Mouse (Mus musculus) gonadal fat pad, adult 2 months (tissue): ENCODE measurements around the gene Stx6. TPM values are rescaled to one million over a fixed set of nuclear protein-coding genes. Genes with fewer than 3 reads are reported as not detected.

Source experiments
- DNase-seq: peaks from one replicate; pipeline ENCODE4 v3.0.0-alpha.2; 2012; ENCODE audit warnings: low read depth
- polyA plus RNA-seq: library from polyadenylated mRNA; depleted of rRNA; stranded (reverse); fragments of >200 nt; gene quantifications from 2 replicates; pipeline ENCODE4 v1.2.3, GENCODE M21; 2012; rRNA removed

Stx6 gene
- polyA plus RNA-seq = 48.6 and 58.8 TPM in 2 replicates

DNA sequence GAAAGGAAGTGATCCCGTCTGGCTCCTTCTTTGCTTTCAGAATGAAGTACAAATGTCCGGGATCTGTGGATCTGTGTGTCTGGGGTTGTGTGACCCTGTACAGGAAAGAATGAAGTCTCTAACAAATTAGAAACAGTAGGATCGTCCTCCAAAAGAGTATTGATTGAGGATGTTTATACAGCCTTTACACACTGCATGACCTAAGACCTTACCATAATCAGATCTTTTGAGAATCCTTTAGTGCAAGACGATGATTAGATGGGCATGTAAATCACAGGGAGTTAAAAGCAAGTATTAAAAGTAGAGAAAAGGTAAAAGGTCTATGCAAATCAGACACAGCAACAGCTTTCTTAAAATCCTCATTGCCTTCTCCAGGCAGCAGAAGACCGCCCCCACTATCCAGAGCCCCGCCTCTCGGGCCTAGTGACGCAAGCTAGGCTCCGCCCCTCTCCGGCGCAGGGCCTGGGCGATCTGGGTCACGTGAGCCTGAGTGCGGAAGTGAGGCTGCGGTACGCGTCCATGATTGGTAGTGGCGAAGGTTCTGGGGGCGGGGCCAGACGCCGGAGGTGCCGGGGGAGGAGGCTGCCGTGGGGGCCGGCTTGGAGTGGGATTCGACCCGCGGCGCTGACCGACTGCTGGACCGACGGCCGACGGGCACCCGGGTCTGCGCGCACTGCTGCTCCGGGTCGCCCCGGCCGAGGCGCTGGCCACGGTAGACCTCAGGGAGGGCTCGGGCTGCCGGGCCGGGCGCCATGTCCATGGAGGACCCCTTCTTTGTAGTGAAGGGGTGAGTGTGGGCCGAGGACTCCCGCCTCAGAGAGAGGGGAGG lies at the start of gene Stx6:
Gene Stx6, plus strand, starts transcription at position 575 of the 829 bp plus-strand sequence.
- DNase-seq = no peak

DNA sequence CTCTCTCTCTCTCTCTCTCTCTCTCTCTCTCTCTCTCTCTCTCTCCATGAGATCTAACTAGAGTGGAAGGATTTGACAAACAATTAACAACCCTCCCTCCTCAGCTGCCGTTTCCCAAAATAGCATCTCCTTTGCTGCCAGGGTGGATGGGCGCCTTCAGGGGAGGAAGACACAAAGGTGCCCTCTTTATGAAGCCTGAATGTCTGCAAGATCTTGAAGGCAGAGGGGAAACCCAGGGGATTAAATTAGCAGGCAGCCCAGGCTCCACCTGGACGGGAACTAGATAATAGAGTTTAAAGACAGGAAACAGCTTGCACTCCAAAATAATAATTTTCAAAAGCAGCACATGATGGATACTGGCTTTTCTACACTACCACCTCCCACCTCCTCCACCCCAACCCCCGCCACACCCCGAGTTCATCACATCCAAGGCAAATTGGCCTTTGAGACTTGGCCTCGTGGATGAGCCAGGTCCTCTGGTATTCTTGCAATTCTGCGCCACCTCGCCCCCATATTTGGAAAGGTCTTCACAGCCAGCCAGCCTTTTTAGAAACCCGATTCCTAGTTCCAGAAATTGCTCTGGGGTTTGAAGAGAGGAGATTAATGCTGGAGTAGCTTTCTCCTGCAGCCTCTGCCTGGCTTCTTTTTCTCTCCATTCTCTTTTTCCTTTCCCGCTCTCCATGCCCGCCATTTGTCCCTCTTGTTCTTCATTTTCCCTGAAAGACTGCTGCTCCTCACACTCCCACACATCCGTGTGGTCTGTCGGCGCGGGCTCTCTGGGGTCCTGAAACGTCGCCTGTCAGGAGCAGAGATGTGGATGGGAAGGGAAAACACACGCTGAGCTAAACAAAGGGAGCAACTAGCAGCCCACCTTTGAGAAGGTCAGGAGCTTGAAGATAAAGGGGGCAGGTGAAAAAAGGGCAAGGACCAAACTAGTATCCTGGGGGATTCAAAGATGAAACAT lies 48.8 kb upstream of the Stx6 start:
- no peak for DNase-seq

DNA sequence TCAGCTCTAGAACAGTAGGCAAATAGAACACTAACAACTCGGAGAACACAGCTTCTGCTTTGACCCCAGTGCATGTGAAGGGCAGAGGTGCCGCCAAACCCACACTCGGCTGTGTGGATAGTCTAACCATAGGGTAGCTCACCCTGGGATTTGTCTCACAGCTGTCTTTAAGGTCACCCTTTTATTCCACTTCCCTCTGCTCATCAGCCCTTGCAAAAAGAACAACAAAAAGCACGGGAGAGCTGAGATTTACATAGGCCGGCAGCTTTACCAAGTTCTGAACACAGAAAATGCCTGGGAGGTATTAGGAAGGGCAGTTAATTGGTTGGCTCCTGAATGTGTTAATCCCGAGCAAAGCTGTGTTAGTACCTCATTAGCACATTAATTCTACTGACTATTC lies 47.0 kb upstream of the Stx6 start:
- no peak for DNase-seq

DNA sequence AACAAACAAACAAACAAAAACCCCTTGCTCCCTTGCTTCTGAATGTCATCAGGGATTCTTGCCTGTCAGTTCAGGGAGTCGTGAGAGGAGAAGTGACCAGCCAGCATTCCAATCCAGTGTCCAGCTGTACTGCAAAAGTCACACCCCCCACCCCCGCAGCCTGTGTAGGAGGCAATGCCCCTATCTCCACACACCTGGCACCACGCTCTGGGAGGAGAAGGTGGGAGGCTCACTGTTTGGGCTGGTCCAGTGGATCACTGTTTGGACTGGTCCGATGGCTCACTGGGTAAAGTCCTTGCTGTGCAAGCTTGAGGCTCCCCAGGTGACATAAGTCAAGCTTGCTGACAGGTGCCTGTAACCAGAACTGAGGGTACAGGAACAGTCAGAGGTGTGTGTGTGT lies 46.4 kb upstream of the Stx6 start:
- DNase-seq = no peak

DNA sequence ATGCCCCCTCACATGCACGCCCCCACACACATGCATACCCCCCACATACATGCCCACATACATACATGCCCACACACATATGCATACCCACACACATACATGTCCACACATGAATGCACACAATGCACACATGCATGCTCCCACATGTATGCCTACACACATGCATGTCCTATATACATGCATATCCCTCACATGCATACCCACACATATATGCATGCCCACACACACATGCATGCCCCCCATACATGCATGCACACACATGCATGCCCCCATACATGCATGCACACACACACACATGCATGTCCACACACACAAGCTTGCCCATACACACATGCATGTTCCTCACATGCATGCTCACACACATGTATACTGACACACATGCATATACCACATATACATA lies 45.6 kb upstream of the Stx6 start:
- no peak for DNase-seq

DNA sequence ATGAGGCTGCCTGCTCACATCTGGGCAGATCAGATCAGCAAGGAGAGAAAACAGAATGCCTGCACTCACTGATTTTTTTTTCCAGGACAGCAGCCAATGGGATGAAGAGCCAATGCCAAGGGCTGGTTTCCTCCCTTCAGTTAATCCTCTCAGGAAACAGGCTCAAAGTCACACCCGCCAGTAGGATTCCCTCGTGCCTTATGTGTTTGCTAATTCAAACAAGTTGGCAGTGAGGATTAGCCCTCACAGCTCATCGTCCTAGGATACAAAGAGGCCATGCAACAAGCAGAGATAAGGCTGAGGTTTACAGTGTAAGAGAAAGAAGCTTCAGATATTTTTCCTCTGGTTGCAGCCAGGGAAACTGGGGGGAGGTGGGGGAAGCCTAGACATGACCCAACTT lies 44.6 kb upstream of the Stx6 start:
- no peak for DNase-seq

DNA sequence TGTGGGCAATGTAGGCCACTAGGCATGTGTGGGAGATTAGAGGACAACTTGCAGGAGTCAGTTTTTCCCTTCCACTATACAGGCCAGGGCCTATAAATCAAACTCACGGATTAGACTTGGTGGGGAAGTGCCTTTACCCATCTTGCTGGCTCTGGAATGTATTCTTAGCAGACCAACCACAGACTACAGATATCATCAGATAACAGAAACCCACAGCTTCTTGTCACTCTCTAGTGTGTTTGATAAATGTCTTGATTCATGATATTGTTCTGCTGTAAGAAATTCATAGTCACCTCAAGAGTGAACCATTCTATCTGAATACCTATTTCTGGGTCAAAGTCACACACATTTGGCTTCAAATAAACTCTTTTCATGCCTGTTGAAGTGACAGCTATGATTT lies 38.8 kb upstream of the Stx6 start:
- no peak for DNase-seq

DNA sequence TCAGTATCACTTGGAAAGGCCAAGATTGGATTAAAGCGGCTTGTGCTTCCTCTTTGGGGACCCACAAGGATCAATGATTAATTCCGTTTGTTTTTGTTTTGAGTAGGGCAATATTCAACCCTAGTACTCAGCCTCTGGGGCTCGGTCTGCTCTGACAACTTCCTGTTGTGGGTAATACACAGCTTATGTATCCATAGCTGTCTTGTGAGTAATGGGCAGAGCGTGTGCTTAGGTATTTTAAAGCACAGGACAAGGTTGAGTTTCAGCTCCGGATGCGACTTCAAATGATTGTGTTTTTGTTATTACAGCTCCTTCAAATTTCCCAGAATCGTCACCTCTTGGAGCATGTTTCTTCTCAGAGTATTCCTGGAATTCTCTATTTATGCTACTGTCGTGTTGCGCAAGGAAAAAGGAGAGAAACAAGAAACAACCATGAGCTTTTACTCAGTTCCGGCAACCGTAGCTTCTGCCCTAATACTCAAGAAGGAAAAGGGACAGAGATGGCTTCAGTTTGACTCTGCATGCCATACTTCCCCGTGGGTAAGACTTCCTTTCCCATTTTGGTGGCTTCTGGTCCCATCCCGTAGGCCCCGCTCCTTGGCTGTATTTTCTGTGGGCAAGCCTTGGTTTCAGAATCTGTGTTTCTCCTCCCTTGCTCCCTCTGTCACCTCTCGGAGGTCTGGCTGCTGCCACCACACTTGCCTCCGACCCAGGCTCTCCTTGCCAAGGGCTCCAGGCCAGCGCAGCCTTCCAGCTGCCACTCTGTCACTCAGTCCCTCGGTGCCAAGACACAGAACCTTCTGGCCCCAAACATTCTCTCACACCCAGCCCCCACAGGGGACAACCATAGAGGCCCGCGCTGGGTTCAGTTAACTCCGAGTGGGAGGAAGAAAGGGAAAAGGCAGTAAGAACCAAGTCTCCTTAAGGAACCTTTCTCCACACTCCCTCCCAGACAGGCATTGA lies 36.3 kb upstream of the Stx6 start:
- no peak for DNase-seq

DNA sequence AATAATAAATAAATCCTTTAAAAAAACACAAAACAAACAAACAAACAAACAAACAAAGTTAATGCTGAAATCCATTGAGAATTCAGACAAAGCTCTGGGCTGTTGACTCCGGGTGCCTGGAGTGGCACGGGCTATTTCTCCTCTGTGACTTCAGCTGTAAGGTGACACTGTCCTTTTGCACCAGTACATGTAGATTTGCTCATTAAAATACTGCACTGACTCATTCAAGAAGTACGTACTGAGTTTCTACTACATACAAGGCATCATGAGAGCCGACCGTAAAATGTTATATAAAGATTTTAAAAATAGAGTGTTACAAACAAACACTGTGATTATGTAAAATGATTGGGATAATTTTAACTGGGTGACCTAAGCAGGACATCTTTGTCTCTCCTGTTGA lies 34.1 kb upstream of the Stx6 start:
- DNase-seq = no peak

DNA sequence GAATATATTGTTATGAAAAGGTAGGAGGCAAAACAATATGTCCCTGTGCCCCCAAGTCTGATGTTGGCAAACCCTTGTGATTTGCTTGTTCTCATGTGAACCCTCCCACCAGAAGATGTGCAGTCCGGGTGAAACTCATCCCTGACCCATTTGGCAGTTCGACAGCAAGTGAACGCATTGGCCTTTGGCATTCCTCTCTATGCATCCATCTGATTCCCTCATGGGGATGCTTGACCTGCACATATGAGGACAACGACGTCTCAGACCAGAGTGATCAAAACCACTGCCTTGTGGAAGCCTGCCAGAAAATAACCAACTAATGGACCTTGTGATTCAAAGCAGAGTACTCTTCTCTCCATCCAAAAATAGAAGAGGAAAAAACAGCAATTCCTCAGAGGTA lies 31.8 kb upstream of the Stx6 start:
- no peak for DNase-seq

DNA sequence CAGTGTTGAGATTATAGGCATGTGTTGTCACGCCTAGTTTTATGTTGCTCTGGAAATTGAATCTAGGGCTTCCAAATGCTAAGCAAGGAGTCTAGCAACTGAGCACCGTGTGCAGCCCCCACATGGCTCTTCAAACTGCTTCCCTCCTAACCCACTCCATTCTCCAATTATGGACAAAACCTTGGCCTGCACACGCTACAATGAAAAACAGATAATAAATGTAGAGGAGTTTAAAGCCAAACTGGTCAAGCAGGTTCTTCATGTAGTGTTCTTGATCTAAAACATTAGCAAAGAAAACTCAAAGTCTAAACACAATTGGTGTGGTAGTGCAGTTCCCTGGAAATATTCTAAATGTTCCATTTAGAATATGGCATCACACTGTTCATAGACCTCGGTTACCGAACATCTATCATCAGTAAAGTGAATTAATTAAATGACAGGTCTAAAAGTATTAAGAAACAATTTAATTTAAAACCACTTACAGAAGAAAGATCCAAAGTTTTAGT lies 31.0 kb upstream of the Stx6 start:
- no peak for DNase-seq

DNA sequence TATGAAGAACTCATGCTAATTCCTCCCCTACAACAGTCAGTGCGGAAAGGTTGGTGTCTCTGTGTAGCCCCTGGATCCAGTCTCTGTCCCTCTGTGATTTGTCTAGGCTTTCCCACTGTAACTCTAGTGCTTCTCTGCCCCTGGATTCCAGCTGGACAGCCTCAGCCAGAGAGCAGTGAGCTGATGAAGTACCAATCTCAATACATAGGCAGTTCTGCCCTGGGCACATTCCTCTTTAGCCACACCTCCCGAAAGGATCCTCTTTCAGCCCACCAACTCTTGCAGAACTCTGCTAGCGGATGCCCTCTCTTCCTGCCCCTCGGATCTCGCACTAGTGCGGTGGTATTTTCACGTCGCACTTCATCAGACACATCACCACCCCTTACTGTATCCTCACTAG lies 23.6 kb upstream of the Stx6 start:
- no peak for DNase-seq

DNA sequence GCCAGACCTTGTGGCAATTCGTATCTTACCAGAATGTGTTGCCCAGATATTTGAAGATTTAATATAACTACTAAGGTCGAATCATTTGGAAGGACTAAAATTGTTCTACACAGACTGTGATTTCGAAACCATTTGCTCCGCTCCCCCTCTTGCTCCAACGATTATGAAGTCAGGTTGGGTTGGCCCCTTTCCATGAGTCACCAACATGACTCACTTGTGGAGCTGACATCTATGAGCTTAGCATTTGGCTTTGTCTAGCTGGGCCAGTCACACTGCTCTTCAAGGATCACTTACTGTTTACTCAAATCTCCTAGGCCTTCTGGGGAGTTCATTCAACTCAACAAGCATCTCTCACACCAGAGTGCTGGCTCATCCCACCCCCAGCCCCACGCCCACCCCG lies 19.7 kb upstream of the Stx6 start:
- DNase-seq = no peak

DNA sequence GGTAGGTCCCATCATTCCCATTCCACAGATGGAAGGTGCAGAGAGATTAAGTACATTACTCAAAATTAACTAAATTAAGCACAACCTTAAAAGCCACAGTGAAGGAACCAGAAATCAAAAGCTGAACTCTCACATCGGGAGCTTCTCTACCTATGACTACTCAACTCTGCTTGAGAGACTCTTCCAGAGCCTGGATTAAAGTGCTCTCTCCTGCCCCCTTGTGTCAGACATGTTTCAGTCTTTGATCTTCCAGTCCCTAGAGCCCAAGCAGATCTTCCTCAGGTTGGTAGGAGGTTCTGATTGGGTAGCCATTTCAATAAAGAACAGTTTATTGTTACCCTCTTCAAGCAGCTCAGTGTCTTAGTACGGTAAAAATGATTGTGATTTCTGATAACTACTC lies 18.4 kb upstream of the Stx6 start:
- DNase-seq = no peak

DNA sequence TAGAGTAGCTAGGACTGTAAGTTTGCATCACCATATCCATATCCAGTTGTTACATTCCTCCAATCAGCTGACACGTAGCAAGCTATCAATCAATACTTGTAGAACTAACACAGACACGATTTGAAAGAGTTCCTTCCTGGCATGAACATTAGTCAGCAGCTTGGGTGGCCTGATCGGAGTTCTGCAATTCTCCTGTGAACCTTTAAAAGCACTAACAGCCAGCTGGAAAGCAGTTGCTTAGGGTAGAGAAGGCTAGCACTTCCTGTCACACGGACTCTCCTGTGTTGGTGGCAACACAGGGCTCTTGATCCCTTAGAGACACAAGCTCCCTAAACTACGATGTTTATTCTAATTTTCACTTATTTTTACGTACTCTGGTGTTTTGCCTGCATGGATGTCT lies 12.9 kb upstream of the Stx6 start:
- DNase-seq = no peak

DNA sequence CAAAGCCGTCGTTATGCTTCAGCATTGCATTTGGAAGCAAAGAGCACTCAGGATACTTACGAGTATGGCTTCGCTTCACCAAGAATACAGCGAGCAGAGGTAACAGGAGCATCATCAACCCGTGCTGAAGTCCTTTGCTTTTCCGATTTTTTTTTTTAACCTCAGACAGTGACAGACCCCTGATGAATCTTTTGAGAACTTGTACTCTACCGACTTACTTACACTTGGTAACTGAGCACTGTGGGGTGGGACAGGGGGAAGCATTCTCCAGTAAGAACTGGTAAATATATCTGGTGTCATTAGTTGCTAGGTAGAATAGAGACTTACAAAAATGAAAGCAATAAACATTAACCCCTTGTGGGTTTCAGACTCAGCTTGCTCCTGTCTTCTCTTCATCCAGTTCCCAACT lies 11.9 kb upstream of the Stx6 start, which contains the start of gene Mr1:
Gene Mr1, minus strand, starts transcription at position 243 of the 409 bp plus-strand sequence.
- DNase-seq = no peak

DNA sequence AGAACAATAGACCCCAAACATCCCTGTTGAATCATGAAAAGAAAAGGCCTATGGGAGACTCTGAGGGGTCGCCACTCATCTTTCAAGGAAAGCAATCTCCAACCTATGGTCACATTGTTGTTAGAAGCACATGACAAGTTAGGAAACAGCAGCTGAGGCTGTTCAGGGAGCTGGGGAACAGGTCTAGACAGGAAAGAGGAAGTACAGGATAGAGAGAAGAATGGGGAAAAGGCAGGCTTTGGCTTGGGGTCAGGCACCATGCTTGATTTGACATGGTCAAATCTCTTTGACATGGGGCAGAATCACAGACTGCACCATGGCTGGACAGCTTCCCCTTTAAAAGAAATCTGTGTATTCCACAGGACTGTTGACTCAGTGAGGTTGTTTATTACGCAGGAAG lies 11.3 kb upstream of the Stx6 start:
- DNase-seq = no peak

DNA sequence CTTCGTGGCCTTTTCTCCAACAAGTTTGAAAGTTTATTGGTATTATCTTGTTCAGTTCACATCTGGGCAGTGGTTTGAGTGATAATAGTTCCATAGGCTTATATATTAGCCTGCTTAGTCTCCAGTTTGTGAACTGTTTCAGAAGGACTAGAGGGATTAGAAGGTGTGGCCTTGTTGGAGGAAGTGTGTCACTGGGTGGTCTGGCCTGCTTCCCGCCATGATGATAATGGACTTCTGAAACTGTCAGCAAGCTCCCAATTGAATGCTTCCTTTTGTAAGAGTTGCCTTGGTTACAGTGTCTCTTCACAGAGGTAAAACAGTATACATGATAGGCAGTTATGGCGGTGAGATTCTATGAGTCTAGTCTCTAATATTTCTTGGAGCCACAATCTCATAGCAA lies 9.1 kb upstream of the Stx6 start:
- DNase-seq = no peak

DNA sequence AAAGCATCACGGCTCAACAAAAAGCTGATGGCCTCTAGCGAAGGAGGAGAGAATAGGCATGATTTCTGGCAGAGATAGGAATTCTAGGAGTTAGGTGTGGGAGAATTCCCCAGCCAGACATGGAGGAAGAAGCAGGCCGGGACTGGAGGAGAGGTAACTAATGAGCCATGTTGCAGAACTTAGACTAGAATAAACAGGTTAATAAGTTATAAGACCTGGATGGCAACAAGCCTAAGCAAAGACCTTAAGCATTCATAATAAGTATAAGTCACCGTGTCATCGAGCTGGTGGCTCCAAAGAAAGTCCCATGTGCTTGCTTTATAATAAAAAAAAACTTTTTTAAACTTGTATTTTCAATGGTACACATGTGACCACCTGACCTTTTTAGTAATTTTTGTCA lies 7.7 kb upstream of the Stx6 start:
- no peak for DNase-seq

DNA sequence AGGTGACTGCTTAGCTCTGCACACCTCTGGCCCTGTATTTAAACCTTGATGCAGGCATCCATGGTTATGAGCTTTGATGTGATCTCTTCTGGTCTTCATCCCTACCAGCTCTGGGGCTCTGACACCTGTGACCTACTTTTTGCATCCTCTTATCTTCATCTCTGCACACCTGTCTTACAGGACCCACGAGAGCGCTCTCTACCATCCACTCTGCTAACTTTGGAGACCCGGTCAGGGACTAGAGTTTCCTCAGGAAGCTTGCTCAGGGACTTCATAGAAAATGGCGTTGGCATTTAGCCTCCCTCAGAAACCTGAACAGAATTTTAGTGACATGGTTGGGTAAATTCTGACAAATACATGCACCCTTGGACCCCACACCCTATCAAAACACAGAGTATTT lies 4.6 kb upstream of the Stx6 start:
- no peak for DNase-seq

DNA sequence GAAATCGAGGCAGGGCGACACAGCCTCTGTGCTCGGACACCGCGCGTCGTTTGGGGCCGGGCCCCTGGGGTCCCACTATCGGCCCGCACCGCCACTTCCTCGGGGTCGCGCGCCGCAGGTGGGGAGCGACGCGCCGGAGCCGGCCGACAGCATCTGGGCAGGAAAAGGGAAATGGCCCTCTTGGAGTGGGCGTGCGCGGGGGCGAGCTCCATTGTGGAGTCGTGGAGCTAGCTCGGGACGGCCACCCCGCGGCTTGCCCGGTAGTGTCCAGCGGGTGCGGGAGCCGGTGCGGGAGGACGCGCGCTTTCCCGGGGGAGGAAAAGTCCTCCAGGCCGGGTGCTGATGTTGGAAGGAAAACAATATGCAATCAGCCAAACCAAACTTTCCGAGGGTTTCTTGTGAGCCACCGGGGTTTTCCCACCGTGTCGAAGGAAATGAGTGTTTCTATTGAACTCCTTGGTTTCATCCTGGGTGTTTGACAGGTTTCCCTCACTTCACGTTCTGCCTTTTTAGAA lies 512 bp downstream of the Stx6 start:
- DNase-seq = no peak
